Mouse (Mus musculus): ENCODE measurements at regions not wholly inside any gene's neighbourhood (a gene's known extent, or its start where the extent isn't known, plus 50 kb on each side); places are given as distances from the start of the nearest gene placed in this dataset.

GRCm38 (mm10) chr15:8582676-8583075 is 62.9 kb upstream of the Gm2310 start:
- DNase-seq (ENCODE audit: low read depth): no peak

- DNase-seq (ENCODE audit: low read depth): no peak
These were observed 61.6 kb upstream of the Gm2310 start for GRCm38 (mm10) chr15:8581146-8581913.

- DNase-seq (ENCODE audit: low read depth): no peak
These were observed 60.3 kb upstream of the Gm2310 start for GRCm38 (mm10) chr15:8580077-8580476.

- peak; percentile 83 for DNase-seq (ENCODE audit: low read depth)
These were observed 57.7 kb upstream of the Gm2310 start for GRCm38 (mm10) chr15:8577480-8577881.

DNA sequence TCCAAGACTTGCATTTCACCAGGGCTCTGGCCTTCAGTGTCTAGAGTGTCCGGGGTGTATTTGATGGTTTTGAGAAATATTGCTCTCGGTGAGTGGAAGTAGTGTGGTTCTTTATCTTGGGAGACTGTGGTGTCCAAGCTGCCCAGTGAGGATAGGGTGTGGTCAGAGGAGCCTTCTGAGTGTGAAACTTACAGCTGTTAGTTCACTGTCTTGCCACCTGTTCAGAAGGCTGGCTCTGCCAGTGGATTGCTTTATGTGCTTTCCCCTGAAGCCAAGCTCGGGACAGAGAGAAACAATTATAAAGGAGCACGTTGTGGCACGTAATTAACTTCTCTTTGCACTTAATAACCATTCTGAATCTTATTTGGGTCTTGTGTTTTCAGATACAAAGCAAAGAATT is 57.2 kb upstream of the Gm2310 start:
- no peak for DNase-seq (ENCODE audit: low read depth)

GRCm38 (mm10) chr15:8569617-8570016 is 49.9 kb upstream of the Gm2310 start:
- DNase-seq (ENCODE audit: low read depth): peak; percentile 89

Measured in naive thymus-derived CD4-positive, alpha-beta T cell, adult 2 months (primary cell).